Mouse (Mus musculus) neural tube, embryonic 14.5 days (tissue): ENCODE measurements around the gene Bud31. TPM values are rescaled to one million over a fixed set of nuclear protein-coding genes. Genes with fewer than 3 reads are reported as not detected.

Experiments
- polyA plus RNA-seq: library from polyadenylated mRNA; unstranded; fragments of >200 nt; fragmentation: Nextera tagmentation; extraction: Ambion mirVana; gene quantifications from 2 replicates; pipeline ENCODE4 v1.2.1, GENCODE M21; 2014

Bud31 gene
- polyA plus RNA-seq, 1 experiment from 2014 or later, result 182 TPM

Other genes with a start within 250 kb of the Bud31 start
- gene Smurf1, start 174.5 kb upstream of the Bud31 start, polyA plus RNA-seq, result 30.3 and 32.9 TPM in 2 replicates
- gene Gm4871, start 107.6 kb upstream of the Bud31 start, polyA plus RNA-seq, result not detected in 2 replicates
- gene 1700018F24Rik, start 97.4 kb upstream of the Bud31 start, polyA plus RNA-seq, result not detected in 2 replicates
- gene Arpc1a, start 56.5 kb upstream of the Bud31 start, polyA plus RNA-seq, result 243 and 254 TPM in 2 replicates
- gene Kpna7, start 56.3 kb upstream of the Bud31 start, polyA plus RNA-seq, result not detected in 2 replicates
- gene Arpc1b, start 26.1 kb upstream of the Bud31 start, polyA plus RNA-seq, result 14.1 and 41.7 TPM in 2 replicates
- 98.1 and 109 TPM in 2 replicates for gene Pdap1, start 124 bp upstream of the Bud31 start, polyA plus RNA-seq
- gene Ptcd1, start 26.7 kb downstream of the Bud31 start, polyA plus RNA-seq, result 15.9 and 17.8 TPM in 2 replicates
- gene Cpsf4, start 26.9 kb downstream of the Bud31 start, polyA plus RNA-seq, result 30.1 and 31.3 TPM in 2 replicates
- 539 and 628 TPM in 2 replicates for gene Atp5j2, start 51.7 kb downstream of the Bud31 start, polyA plus RNA-seq
- gene Zkscan14, start 61.5 kb downstream of the Bud31 start, polyA plus RNA-seq, result 15.2 and 17.0 TPM in 2 replicates
- gene Zkscan5, start 64.2 kb downstream of the Bud31 start, polyA plus RNA-seq, result 13.5 and 15.4 TPM in 2 replicates
- 43.7 and 44.3 TPM in 2 replicates for gene Zfp655, start 91.4 kb downstream of the Bud31 start, polyA plus RNA-seq
- 0.40 and 0.57 TPM in 2 replicates for gene Zscan25, start 140.1 kb downstream of the Bud31 start, polyA plus RNA-seq
- gene Cyp3a57, start 204.9 kb downstream of the Bud31 start, polyA plus RNA-seq, result not detected in 2 replicates